Mouse (Mus musculus): ENCODE results near the gene D630045J12Rik. TPM values are rescaled to one million over a fixed set of nuclear protein-coding genes. Genes with fewer than 3 reads are reported as not detected.

Gene D630045J12Rik
- polyA plus RNA-seq, 1 experiment from 2014 or later: 1.2 TPM

DNA sequence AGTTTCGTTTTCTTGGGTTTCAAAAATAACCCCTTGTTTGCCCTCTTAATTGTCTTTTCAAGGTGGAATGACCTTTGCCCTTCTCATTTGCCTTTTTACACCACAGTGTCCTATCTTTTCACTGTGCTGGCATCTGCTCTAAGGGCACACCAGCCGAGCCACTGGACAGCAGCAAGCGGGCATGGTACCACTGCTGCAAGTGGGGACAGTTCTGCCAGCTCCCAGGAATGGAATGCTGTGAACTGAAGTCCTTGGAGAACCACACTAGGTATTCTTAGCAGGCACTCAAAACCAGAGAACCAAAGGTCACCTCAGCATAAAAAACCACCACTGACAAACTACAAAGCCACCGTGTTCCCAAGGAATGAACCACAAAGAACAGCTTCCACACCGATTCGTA lies 131.0 kb downstream of the D630045J12Rik start:
- TF ChIP-seq EP300 (IDR thresholded peaks at IDR 0.05) (peak; percentile 96), CTCF (IDR thresholded peaks at IDR 0.05) (no peak)
- no peaks in the 10 kb centered on the region for H3K4me1 ChIP-seq (ENCODE audit: insufficient read depth, low read depth, low read length)
- peak; percentile 47 for ATAC-seq
- no peak overlapping the region for H3K9ac ChIP-seq (replicated peaks; ENCODE audit: low read depth)
- no peak overlapping the region for H3K4me3 ChIP-seq (ENCODE audit: low read depth, low read length)
- H3K4me2 ChIP-seq (replicated peaks; ENCODE audit: low read depth, low read length): no peak overlapping the region
- DNase-seq (ENCODE audit: low spot score): peak; percentile 85
- WGBS: 49% methylated on average over 6 of the region's 6 CpGs
- no peaks in the 10 kb centered on the region for H3K27me3 ChIP-seq (replicated peaks; ENCODE audit: insufficient read depth, low read length)
- H3K36me3 ChIP-seq (ENCODE audit: insufficient read depth, low read length): no peaks in the 10 kb centered on the region
- peak overlapping the region; percentile 87 for H3K27ac ChIP-seq (ENCODE audit: low read length)
- no peaks in the 10 kb centered on the region for H3K9me3 ChIP-seq (ENCODE audit: low read length)

DNA sequence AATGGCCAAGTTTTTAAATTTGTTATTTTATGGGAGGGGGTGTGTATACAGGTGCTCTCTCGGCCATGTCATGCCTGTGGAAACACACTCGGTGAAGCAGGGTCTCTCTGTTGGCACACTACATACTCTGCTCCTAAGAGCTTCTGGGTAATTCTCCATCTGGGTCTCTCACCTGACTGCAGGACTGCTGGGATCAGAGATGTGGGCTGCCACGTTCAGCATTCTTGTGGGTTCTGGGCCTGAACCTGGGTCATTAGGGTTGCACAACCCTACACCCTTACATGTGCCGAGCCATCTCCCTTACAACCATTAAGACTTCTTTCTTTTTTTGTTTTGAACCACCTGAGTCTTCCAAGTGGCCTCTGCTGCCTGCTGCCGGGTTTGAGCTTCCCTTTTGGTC lies 132.0 kb downstream of the D630045J12Rik start:
- no peak overlapping the region for H3K9ac ChIP-seq (replicated peaks; ENCODE audit: low read depth)
- H3K9me3 ChIP-seq (ENCODE audit: low read length): no peaks in the 10 kb centered on the region
- TF ChIP-seq CTCF (IDR thresholded peaks at IDR 0.05): no peak
- TF ChIP-seq EP300 (IDR thresholded peaks at IDR 0.05): no peak
- no peak overlapping the region for H3K4me3 ChIP-seq (ENCODE audit: low read depth, low read length)
- WGBS: 66% methylated on average over 5 of the region's 5 CpGs
- peak overlapping the region; percentile 87 for H3K27ac ChIP-seq (ENCODE audit: low read length)
- H3K4me1 ChIP-seq (ENCODE audit: insufficient read depth, low read depth, low read length): no peaks in the 10 kb centered on the region
- DNase-seq (ENCODE audit: low spot score): no peak
- no peaks in the 10 kb centered on the region for H3K27me3 ChIP-seq (replicated peaks; ENCODE audit: insufficient read depth, low read length)
- no peaks in the 10 kb centered on the region for H3K36me3 ChIP-seq (ENCODE audit: insufficient read depth, low read length)
- no peak for ATAC-seq
- H3K4me2 ChIP-seq (replicated peaks; ENCODE audit: low read depth, low read length): no peak overlapping the region

DNA sequence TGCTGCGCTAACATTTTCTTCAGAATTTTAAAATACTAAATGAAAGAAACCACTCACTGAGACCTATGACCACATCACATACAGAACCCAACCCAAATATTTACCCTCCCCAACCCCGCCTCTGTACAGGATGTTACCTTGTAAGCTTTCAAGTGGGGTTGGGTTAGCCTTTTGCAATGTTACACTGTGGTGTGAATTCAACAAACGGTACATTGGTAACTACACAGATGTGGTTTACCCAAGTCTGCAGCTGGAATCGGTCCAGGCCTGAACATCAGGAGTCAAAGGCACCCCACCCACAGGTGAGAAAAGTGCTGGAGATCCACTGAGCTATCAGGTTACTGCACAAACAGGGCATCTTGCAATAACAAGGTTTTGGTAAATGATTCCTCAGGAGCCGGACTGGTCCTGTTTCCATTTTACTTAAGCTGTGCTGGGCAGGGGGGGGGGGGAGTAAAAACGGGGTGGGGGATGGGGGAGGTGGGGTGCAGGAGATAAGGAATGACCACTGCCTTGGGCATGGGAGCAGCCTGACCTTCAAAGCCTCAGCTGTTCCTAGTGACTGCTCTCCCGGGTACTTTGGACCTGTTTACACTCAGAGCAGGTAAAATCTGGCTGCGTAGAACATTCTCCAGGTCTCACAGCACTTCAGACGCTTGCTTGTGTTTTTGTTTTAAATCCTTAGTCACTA lies 133.0 kb downstream of the D630045J12Rik start:
- H3K4me3 ChIP-seq (ENCODE audit: low read depth, low read length): no peak overlapping the region
- 40% methylated on average over 8 of the region's 9 CpGs for WGBS
- H3K9me3 ChIP-seq (ENCODE audit: low read length): no peaks in the 10 kb centered on the region
- H3K4me1 ChIP-seq (ENCODE audit: insufficient read depth, low read depth, low read length): no peaks in the 10 kb centered on the region; the same call in 1 of the 2 replicates
- H3K36me3 ChIP-seq (ENCODE audit: insufficient read depth, low read length): no peaks in the 10 kb centered on the region
- H3K27me3 ChIP-seq (replicated peaks; ENCODE audit: insufficient read depth, low read length): no peaks in the 10 kb centered on the region
- DNase-seq (ENCODE audit: low spot score) (peak; percentile 95), ATAC-seq (peak; percentile 85)
- TF ChIP-seq CTCF (IDR thresholded peaks at IDR 0.05): no peak
- peak; percentile 100 for TF ChIP-seq EP300 (IDR thresholded peaks at IDR 0.05)
- H3K4me2 ChIP-seq (replicated peaks; ENCODE audit: low read depth, low read length): no peak overlapping the region
- no peak overlapping the region for H3K9ac ChIP-seq (replicated peaks; ENCODE audit: low read depth)
- H3K27ac ChIP-seq (ENCODE audit: low read length): peak overlapping the region; percentile 87

DNA sequence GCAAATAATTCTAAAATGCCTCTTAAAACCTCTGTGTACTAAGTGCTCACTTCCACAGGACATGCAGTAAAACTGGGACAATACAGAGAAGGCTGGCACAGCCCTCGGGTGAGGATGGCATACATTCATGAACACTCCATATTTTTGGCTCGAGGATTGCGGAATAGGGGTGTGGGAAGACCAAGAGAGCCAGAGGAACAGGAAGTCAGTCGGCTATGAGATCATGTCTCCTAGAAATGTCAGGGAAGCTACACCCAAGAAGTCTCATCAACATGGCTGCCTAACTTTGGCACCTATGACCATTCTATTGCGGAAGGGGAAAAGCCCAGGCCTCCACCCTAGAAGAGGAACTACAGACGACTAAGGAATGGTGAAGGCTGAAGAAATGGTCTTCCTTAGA lies 135.5 kb downstream of the D630045J12Rik start:
- Histone ChIP-seq H3K4me2 (replicated peaks; ENCODE audit: low read depth, low read length) (no peak overlapping the region), H3K4me1 (ENCODE audit: insufficient read depth, low read depth, low read length) (peaks cover 5% of the 10 kb centered on the region; the same call in 1 of the 2 replicates), H3K27me3 (replicated peaks; ENCODE audit: insufficient read depth, low read length) (no peaks in the 10 kb centered on the region), H3K27ac (ENCODE audit: low read length) (no peak overlapping the region), H3K9ac (replicated peaks; ENCODE audit: low read depth) (no peak overlapping the region), H3K36me3 (ENCODE audit: insufficient read depth, low read length) (no peaks in the 10 kb centered on the region), H3K9me3 (ENCODE audit: low read length) (no peaks in the 10 kb centered on the region), H3K4me3 (ENCODE audit: low read depth, low read length) (no peak overlapping the region)
- DNase-seq (ENCODE audit: low spot score): no peak
- ATAC-seq: no peak
- TF ChIP-seq EP300 (IDR thresholded peaks at IDR 0.05) (peak; percentile 55), CTCF (IDR thresholded peaks at IDR 0.05) (no peak)
- whole genome bisulfite sequencing: 65% methylated on average over 6 of the region's 6 CpGs

- Histone ChIP-seq H3K4me1 (ENCODE audit: insufficient read depth, low read depth, low read length) (peaks cover 5% of the 10 kb centered on the region; the same call in 1 of the 2 replicates), H3K4me2 (replicated peaks; ENCODE audit: low read depth, low read length) (no peak overlapping the region), H3K9ac (replicated peaks; ENCODE audit: low read depth) (no peak overlapping the region), H3K27me3 (replicated peaks; ENCODE audit: insufficient read depth, low read length) (no peaks in the 10 kb centered on the region), H3K4me3 (ENCODE audit: low read depth, low read length) (no peak overlapping the region), H3K9me3 (ENCODE audit: low read length) (no peaks in the 10 kb centered on the region), H3K27ac (ENCODE audit: low read length) (peak overlapping the region; percentile 73), H3K36me3 (ENCODE audit: insufficient read depth, low read length) (no peaks in the 10 kb centered on the region)
- TF ChIP-seq EP300 (IDR thresholded peaks at IDR 0.05) (peak; percentile 90), CTCF (IDR thresholded peaks at IDR 0.05) (no peak)
- peak; percentile 64 for ATAC-seq
- 22% methylated on average over 4 of the region's 4 CpGs for WGBS
- DNase-seq (ENCODE audit: low spot score): peak; percentile 82
Observed at GRCm38 (mm10) chr6:38116107-38116770, 137.6 kb downstream of the D630045J12Rik start.

DNA sequence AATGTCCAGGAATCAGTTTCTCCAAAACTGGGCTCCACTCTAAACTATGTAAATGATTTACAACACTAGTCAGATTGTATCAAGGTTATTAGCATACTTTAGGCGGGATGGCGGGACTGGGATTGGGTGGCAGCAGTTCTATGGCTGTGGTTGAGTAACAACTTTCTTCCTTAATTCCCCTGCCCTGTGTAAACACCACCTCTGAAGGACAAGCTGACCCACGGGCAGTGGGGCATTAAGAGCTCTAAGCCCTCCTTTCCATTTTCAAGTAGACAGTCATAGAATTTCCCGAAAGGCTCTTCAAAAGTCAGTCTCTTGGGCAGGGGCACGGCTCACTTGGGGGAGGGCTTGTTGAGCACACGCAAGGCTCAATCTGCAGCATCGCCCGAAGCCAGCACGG lies 142.9 kb downstream of the D630045J12Rik start:
- Histone ChIP-seq H3K9me3 (ENCODE audit: low read length) (no peaks in the 10 kb centered on the region), H3K9ac (replicated peaks; ENCODE audit: low read depth) (no peak overlapping the region), H3K36me3 (ENCODE audit: insufficient read depth, low read length) (no peaks in the 10 kb centered on the region), H3K4me3 (ENCODE audit: low read depth, low read length) (no peak overlapping the region), H3K4me1 (ENCODE audit: insufficient read depth, low read depth, low read length) (peaks cover 5% of the 10 kb centered on the region; the same call in 1 of the 2 replicates), H3K4me2 (replicated peaks; ENCODE audit: low read depth, low read length) (peak overlapping the region; percentile 51; the same call in 1 of the 2 replicates), H3K27me3 (replicated peaks; ENCODE audit: insufficient read depth, low read length) (no peaks in the 10 kb centered on the region), H3K27ac (ENCODE audit: low read length) (peak overlapping the region; percentile 86)
- TF ChIP-seq EP300 (IDR thresholded peaks at IDR 0.05) (peak; percentile 96), CTCF (IDR thresholded peaks at IDR 0.05) (no peak)
- peak; percentile 74 for ATAC-seq
- DNase-seq (ENCODE audit: low spot score): peak; percentile 86
- WGBS: 48% methylated on average over 9 of the region's 9 CpGs

Data from lung, postnatal 0 days (tissue).